Mouse (Mus musculus): ENCODE measurements around the gene Mcm6.
"Not testable (repeated sequence)": the region's sequence is repeated elsewhere in the genome, so short reads cannot be mapped to it uniquely, and the experiment has no call there.

Mcm6 gene

DNA sequence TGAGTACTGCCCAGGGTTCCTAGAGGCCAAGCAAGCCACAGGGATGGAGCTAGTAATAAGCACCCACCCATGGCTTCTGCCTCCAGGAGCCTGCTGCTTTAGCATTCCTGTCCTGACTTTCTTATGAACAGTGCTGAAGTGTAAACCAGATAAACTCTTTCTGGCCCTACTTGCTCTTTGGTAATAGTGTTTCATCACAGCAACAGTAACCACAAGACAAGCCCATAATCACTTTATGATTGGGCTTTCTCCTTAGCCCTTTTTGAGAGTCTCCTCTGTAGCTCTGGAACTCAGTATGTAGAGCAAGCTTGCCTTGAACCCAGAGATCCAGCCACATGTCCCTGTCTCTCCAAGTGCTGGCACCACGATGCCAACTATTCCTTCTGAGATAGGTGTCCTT lies 29.2 kb downstream of the Mcm6 start:
- DNase-seq (ENCODE audit: low spot score in 2 of 2): no peak

DNA sequence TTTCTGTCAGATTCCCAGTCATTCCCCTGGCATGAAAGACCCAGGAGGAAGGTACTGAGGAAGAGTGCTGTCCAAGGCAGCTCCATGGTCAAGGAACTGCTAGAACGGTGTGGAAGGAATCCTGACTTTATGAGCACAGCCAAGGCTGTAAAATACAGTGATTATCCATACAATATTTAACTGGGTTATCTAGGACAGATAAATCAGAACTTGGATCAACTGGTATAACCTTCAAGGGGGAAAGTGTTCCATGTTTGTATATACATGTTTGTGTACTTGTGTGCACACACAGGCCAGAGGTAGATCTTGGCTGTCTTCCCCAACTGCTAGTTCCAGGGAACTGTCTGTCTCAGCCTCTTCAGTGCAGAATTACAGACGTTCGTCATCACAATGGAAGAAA lies 31.2 kb downstream of the Mcm6 start, which contains the start of gene Lct:
Lct (minus strand) TSS at position 101 of the 400 bp plus-strand sequence.
- DNase-seq (ENCODE audit: low spot score in 2 of 2): no peak

DNA sequence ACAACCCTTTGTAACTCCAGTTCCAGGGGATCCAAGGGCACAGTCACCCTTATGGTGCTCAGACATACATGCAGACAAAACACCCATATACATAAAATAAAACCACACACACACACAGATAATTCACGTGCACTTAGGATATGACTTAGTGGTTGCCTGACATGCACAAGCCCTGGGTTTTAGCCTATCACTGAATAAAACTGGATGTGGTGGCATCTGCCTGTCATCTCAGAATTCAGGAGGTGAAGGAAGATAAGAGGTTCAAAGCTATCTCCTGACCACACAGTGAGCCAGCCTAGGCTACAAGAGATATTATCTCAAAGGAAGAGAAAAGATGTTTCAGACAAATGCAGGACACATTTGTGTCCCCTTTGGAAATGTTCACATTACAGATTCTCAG lies 32.3 kb downstream of the Mcm6 start:
- no peak for DNase-seq (ENCODE audit: low spot score in 2 of 2)

DNA sequence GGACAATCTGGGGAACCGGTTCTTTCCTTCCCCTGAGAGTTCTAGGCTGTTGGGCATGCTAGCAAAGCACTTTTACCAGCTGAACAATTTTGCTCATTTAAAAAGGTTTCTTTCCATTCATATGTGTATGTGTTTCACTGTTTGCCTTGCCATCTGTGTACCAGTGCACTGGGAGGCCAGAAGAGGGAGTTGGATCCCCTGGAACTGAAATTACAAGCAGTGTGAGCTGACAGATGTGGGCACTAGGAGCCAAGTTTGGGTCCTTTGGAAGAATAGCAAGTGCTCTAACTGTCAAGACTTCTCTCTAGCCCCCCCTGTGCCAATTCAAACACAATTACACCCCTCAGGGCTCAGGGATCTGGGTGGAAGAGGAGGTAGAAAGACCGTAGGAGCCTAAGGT lies 34.7 kb downstream of the Mcm6 start:
- no peak for DNase-seq (ENCODE audit: low spot score in 2 of 2)

DNA sequence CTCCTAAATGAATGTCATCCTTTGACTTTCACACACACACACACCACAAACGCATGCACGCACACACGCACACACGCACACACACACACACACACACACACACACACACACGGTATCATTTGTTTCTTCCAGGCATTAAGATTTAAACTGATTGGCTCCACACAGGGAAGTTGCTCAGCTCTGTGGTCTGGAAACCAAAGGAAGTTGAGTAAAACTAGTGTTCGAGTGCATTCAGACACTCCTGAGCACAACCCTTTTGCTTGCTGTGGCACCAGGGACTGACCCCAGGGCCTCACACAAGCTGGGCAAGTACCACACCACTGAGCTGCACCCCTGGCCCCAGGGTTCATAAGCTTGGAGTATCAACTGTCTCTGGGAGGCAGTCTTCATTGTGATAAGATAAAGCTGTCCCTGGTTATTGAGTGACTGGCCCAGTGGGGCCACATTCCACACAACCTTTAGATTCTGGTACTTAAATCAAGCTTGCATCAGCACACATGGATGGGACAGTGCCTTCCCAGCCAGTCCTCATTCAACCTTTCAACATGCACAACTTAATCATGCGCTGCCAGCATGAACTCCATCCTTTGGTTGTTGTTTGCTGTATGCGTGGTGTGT lies 36.3 kb downstream of the Mcm6 start:
- DNase-seq (ENCODE audit: low spot score in 2 of 2): no peak

DNA sequence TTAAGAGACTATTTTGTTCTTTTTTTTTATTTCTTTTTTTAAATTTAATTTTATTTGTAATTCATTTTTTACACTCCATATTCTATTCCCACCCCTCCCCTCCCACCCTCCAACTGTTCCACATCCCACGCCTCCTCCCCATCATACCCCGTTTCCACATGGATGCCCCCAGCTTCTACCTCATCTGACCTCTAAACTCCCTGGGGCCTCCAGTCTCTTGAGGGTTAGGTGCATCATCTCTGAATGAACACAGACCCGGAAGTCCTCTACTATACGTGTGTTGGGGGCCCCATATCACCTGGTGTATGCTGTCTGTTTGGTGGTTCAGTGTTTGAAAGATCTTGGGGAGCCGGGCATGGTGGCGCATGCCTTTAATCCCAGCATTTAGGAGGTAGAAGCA lies 40.2 kb downstream of the Mcm6 start:
- not testable (repeated sequence) for DNase-seq (ENCODE audit: low spot score in 2 of 2)

DNA sequence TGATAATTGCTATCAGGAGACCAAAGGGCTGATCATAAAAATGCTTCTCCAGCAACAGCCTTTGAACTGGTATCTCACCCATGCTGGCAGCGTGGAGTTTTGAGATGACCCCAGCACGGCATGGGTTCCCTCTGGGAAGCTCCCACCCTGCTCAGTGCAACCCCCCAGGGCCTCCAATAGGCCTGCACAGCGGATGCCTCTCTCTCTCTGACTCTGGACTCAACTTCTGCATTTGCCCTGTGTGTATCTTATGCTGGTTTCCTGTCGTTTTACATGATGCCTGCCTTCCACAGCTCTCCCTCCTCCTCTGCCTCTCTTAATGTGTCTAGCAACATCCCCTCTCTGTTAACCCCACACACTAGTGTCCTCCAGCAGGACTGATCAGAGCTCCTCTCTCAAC lies 44.8 kb downstream of the Mcm6 start:
- DNase-seq (ENCODE audit: low spot score in 2 of 2): no peak

DNA sequence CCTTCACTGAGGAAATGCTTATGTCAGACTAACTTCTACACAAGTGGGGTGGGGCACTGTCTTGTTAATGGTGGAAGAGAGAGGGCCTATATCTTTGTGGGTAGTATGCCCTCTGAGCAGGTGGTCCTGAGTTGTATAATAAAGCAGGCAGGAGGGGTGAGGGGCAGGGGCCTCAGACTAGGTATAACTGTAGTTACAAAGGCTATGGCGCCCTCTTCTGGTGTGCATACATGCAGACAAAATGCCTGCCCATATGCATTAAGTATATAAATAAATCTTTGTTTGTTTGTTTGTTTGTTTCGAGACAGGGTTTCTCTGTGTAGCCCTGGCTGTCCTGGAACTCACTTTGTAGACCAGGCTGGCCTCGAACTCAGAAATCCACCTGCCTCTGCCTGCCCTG lies 50.4 kb downstream of the Mcm6 start:
- no peak for DNase-seq (ENCODE audit: low spot score in 2 of 2)

DNA sequence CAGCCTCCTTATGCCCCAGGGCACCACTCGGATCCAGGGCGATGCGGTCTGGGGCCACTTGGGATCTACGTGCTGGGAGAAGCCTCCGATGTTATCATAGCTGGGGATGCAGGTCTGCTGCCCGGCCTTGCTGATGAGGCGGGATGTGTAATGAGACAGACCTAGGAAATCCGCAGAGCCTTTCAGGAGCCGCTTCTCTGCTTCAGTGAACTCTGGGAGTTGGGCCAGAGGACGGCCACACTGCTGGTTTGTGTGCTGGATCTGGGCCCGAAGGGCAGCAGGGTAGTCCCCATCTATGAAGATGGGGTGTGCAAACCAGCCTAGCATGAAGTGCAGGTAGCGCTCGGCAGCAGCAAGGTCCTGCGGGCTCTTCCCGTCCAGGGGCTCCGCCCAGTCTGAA lies 55.6 kb downstream of the Mcm6 start:
- DNase-seq (ENCODE audit: low spot score in 2 of 2): no peak

DNA sequence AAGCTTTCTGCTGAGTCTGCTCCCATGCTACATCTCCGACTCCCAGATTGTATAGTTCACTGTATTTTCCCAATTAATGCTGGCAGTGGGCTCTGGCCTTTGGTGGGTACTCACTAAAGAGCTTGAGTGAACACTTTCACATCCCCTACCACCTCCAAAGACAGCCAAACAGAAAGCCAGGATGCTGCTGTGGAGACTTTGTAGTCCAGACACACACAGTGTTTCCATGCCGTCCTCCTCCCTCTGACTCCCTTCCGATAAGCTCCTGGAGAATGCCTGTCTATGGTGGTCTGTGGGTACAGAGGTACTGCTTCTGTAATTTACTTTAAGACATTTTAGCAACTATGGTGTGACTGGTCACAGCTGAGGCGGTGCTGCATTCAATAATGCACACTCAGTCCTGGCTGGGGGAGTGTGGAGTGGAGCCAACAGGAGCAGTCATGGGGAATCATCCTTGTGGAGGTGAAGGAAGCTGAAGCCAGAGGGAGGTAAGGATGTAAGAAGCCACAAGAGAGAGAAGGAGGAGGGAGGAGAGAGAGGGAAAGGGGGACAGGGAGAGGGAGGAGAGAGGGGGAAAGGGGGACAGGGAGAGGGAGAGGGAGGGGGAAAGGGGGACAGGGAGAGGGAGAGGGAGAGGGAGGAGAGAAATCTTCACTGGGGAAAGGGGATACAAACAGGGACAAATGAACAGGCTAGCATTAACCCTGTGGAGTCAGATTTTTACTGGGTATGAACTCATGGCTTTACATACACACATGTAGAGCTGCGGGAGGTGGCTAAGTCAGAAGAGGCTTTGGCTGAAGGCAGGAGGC lies 63.5 kb downstream of the Mcm6 start:
- no peak for DNase-seq (ENCODE audit: low spot score in 2 of 2)

DNA sequence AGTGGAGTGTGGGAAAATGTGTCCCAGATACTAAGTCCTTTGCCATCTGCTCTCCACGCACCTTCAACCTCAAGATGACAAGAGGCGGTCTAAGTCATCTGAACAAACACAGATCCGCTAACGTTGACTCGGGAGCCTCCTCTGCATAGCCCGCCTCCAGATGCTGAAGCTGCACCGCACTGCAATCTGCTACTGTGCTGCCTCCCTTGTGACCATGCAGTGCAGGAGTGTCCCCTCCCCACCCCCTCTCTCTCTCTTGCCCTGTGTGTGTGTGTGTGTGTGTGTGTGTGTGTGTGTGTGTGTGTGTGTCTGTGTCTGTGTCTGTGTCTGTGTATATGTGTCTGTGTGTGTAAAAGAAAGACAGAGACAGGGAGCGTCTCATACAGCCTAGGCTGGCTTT lies 64.2 kb downstream of the Mcm6 start:
- DNase-seq (ENCODE audit: low spot score in 2 of 2): no peak

DNA sequence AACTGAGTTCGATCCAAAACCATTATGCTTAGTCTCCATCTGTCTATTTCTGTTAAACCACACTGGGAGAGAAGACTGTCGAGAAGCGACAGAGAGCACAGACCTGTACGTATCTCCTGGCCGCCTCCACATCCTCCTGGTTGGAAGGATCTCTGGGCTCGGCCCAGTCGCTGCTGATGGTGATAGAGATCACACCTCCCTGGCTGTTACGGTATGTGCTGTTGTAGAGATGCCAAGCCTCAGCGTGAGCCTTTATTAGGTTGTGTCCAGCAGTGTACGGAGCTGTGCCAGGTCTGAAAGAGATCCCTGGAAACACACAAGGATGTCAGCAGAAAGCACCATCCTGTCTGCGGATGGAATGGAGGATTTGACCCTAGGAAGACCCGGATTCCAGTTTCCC lies 65.9 kb downstream of the Mcm6 start:
- DNase-seq (ENCODE audit: low spot score in 2 of 2): no peak

DNA sequence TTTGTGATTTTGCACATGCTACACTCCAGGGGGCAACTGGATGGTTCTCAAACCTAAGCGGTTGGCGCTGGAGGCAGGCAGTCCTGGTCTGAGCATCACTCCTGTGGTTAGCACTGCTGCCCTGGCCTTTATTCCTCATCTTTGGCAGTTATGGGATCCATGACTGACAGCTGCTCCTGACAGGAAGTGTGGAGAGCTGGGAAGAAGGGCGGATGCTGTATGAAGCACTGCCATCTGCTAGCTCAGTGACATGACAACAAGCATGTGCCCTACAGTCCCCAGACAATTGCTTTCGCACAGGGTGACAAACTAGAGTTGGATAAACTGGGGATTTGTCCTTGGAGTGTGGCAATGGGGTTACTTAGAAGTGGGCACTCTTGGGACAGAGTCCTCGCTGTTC lies 69.2 kb downstream of the Mcm6 start:
- no peak for DNase-seq (ENCODE audit: low spot score in 2 of 2)

DNA sequence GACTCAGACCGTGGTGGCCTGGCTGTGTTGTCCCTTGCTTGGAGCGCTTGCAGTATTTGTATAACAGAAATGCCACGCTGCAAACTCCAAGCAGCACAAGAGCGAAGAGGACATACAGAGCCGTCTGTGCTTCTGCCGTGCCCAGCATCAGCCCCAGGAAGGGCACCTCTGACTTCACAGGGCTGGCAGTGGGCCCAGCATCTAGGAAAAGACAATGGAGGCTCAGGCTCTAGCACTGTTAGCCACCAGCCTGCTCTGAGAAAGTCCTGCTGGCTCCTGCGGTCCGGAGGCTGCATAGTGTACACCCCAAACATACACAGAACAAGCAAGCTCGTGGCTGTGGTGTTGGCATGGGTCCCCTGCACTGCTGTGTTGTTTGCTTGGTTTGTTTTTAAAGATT lies 74.3 kb downstream of the Mcm6 start:
- DNase-seq (ENCODE audit: low spot score in 2 of 2): no peak

DNA sequence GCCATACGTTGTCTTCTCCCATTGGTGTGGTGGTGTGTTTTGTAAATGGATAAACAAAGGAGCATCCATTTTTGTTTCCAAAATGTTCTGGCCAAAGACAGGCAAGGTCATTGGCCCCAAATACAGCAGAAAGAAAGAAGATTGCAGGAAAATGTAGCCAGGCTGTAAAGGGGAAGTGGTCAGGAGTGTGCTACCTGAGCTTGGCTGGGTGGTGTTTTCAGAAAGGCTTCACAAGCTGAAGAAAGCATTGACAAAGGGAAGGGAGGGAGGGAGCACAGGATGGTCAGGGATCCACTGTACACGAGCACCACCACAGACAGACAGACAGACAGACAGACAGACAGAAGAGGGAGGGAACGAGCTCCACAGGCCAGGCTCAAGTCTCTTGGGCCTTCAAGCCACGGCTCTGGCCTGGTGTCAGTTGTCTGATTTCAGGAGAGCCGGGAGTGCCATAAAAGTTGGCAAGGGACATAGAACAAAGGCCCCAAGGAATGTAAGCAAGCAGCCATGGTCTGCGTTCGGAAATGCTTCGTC lies 75.2 kb downstream of the Mcm6 start:
- no peak for DNase-seq (ENCODE audit: low spot score in 2 of 2)

DNA sequence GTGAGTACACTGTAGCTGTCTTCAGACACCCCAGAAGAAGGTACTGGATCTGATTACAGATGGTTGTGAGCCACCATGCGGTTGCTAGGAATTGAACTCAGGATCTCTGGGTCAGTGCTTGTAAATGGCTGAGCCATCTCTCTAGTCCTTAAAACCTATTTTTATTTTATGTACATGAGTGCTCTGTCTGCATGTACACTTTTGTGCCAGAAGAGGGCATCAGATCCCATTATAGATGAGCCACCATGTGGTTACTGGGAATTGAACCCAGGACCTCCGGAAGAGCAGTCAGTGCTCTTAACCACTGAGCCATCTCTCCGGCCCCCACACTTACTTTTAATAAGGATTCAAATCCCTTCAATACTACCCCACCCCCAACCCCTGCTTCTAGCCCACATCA lies 76.5 kb downstream of the Mcm6 start:
- no peak for DNase-seq (ENCODE audit: low spot score in 2 of 2)

DNA sequence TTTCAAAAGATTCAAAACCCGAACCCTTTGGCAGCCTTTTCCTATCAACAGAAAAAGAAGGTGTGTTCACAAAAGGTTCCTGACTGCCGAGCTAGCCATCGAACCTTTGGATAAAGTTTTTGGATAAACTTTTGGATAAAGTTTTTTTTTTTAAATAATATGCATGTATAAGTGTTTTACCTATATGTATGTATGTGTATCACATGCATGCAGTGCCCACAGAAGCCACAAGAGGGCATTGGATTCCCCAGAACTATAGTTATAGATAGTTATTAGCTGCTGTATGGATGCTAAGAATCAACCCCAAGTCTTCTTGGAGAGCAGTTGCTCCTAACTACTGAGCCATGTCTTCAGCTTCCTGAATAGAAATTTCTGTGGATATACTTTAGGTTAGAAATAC lies 77.7 kb downstream of the Mcm6 start:
- DNase-seq (ENCODE audit: low spot score in 2 of 2): no peak
